Mouse (Mus musculus): ENCODE data around the gene Prrg2.

DNA sequence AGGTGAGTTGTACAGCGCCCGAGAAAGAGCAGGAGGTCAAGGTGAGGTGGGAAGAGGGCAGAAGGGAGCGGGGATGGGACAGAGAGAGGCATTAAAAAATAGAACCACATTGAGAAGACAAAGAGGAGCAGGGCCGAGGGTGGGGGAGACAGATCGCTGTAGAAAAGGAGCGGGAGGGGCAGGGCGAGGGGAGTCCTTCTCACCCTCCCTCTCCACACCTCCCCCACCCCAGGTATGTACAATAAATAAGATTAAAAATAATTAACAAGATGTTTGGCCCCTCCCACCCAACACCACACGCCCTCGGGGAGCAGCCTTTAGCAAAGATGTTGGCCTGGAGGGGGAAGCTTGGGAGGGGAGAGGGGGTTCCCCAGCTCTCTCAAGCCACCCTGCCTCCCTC, 34.7 kb downstream of the Prrg2 start:
- TF ChIP-seq CTCF (IDR thresholded peaks at IDR 0.05; ENCODE audit: control insufficient read depth, insufficient read depth, insufficient read length) (no peak), USF1 (IDR thresholded peaks at IDR 0.05; ENCODE audit: low read depth) (no peak), MAX (IDR thresholded peaks at IDR 0.05) (no peak), MYOD1 (IDR thresholded peaks at IDR 0.05; ENCODE audit: control insufficient read depth, insufficient read length, low read depth) (no peak), MYOG (IDR thresholded peaks at IDR 0.05; ENCODE audit: control insufficient read depth, extremely low read depth, insufficient read length) (no peak), CEBPB (IDR thresholded peaks at IDR 0.05; ENCODE audit: low read depth) (no peak)

All from C2C12 (cell line).